Mouse (Mus musculus): Measurements from ENCODE around the gene 4933416C03Rik. TPM values are rescaled to one million over a fixed set of nuclear protein-coding genes. Genes with fewer than 3 reads are reported as not detected.

Gene 4933416C03Rik
- polyA plus RNA-seq, 1 experiment, result not detected

DNA sequence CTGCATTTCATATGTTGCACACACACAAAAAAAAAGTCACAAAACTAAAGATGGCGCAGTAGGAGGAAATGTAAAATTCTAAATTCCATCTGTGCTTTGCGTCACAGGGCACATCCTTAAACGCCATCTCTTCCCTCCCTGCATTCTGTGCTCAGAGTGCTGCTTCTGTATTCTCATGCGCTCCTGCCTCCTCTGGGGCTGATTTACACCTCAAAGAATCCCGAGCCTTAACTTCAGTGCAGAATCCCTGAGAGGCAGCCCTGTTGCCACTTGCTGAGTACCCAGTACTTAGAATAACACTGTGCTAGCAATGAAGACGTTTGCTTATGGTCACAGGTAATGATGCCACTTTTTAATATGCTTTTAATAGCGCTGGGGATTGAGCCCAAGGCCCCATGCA lies 34.3 kb downstream of the 4933416C03Rik start:
- H3K4me3 ChIP-seq, result no peak overlapping the region
- no peak overlapping the region for H3K4me2 ChIP-seq (ENCODE audit: low read depth)
- H3K27me3 ChIP-seq (ENCODE audit: control insufficient read depth, insufficient read depth, insufficient read length), result peaks cover 4% of the 10 kb centered on the region
- H3K36me3 ChIP-seq (ENCODE audit: control insufficient read depth, insufficient read depth), result no peaks in the 10 kb centered on the region
- no peak overlapping the region for H3ac ChIP-seq (ENCODE audit: control insufficient read depth, insufficient read length)
- TF ChIP-seq TCF12 (IDR thresholded peaks at IDR 0.05; ENCODE audit: insufficient read depth, poor library complexity, severe bottlenecking) (no peak), USF1 (IDR thresholded peaks at IDR 0.05; ENCODE audit: low read depth) (no peak), TCF3 (IDR thresholded peaks at IDR 0.05; ENCODE audit: insufficient read length, low read depth) (no peak), E2F4 (IDR thresholded peaks at IDR 0.05; ENCODE audit: insufficient read depth) (no peak), REST (IDR thresholded peaks at IDR 0.05; ENCODE audit: insufficient read depth, insufficient read length) (no peak), MAX (IDR thresholded peaks at IDR 0.05; ENCODE audit: low read depth) (no peak), SRF (IDR thresholded peaks at IDR 0.05; ENCODE audit: control insufficient read depth, insufficient read length, low read depth) (no peak), MYOG (IDR thresholded peaks at IDR 0.05; ENCODE audit: control insufficient read depth in 1 of 3, insufficient read depth in 1 of 3, insufficient read length in 2 of 3, low read depth in 2 of 3) (no peak), CEBPB (IDR thresholded peaks at IDR 0.05; ENCODE audit: insufficient read depth, poor library complexity, severe bottlenecking) (no peak), POLR2AphosphoS2 (IDR thresholded peaks at IDR 0.05; ENCODE audit: insufficient read length, low read depth) (no peak), POLR2A (IDR thresholded peaks at IDR 0.05; ENCODE audit: insufficient read length, low read depth) (no peak), MYOD1 (IDR thresholded peaks at IDR 0.05; ENCODE audit: control insufficient read depth in 1 of 3, insufficient read length in 2 of 3, low read depth in 2 of 3) (no peak)
- no peaks in the 10 kb centered on the region for H3K79me2 ChIP-seq (ENCODE audit: control insufficient read depth, insufficient read depth)

- Histone ChIP-seq H3K4me3 (no peak overlapping the region), H3ac (ENCODE audit: control insufficient read depth, insufficient read length) (no peak overlapping the region), H3K79me2 (ENCODE audit: control insufficient read depth, insufficient read depth) (no peaks in the 10 kb centered on the region), H3K27me3 (ENCODE audit: control insufficient read depth, insufficient read depth, insufficient read length) (peaks cover 4% of the 10 kb centered on the region), H3K4me2 (ENCODE audit: low read depth) (no peak overlapping the region), H3K36me3 (ENCODE audit: control insufficient read depth, insufficient read depth) (no peaks in the 10 kb centered on the region)
- TF ChIP-seq USF1 (IDR thresholded peaks at IDR 0.05; ENCODE audit: low read depth) (no peak), E2F4 (IDR thresholded peaks at IDR 0.05; ENCODE audit: insufficient read depth) (no peak), SRF (IDR thresholded peaks at IDR 0.05; ENCODE audit: control insufficient read depth, insufficient read length, low read depth) (no peak), MYOD1 (IDR thresholded peaks at IDR 0.05; ENCODE audit: control insufficient read depth in 1 of 3, insufficient read length in 2 of 3, low read depth in 2 of 3) (no peak), CEBPB (IDR thresholded peaks at IDR 0.05; ENCODE audit: insufficient read depth, poor library complexity, severe bottlenecking) (no peak), TCF12 (IDR thresholded peaks at IDR 0.05; ENCODE audit: insufficient read depth, poor library complexity, severe bottlenecking) (no peak), REST (IDR thresholded peaks at IDR 0.05; ENCODE audit: insufficient read depth, insufficient read length) (no peak), MAX (IDR thresholded peaks at IDR 0.05; ENCODE audit: low read depth) (no peak), POLR2A (IDR thresholded peaks at IDR 0.05; ENCODE audit: insufficient read length, low read depth) (no peak), TCF3 (IDR thresholded peaks at IDR 0.05; ENCODE audit: insufficient read length, low read depth) (no peak), POLR2AphosphoS2 (IDR thresholded peaks at IDR 0.05; ENCODE audit: insufficient read length, low read depth) (no peak), MYOG (IDR thresholded peaks at IDR 0.05; ENCODE audit: control insufficient read depth in 1 of 3, insufficient read depth in 1 of 3, insufficient read length in 2 of 3, low read depth in 2 of 3) (no peak)
These were observed 35.1 kb downstream of the 4933416C03Rik start for GRCm38 (mm10) chr10:116078636-116079035.

- H3K4me2 ChIP-seq (ENCODE audit: low read depth), result no peak overlapping the region
- no peak overlapping the region for H3ac ChIP-seq (ENCODE audit: control insufficient read depth, insufficient read length)
- TF ChIP-seq USF1 (IDR thresholded peaks at IDR 0.05; ENCODE audit: low read depth) (no peak), REST (IDR thresholded peaks at IDR 0.05; ENCODE audit: insufficient read depth, insufficient read length) (no peak), MYOD1 (IDR thresholded peaks at IDR 0.05; ENCODE audit: control insufficient read depth in 1 of 3, insufficient read length in 2 of 3, low read depth in 2 of 3) (no peak), POLR2AphosphoS2 (IDR thresholded peaks at IDR 0.05; ENCODE audit: insufficient read length, low read depth) (no peak), SRF (IDR thresholded peaks at IDR 0.05; ENCODE audit: control insufficient read depth, insufficient read length, low read depth) (no peak), TCF3 (IDR thresholded peaks at IDR 0.05; ENCODE audit: insufficient read length, low read depth) (no peak), TCF12 (IDR thresholded peaks at IDR 0.05; ENCODE audit: insufficient read depth, poor library complexity, severe bottlenecking) (no peak)
- H3K79me2 ChIP-seq (ENCODE audit: control insufficient read depth, insufficient read depth), result no peaks in the 10 kb centered on the region
- peaks cover 4% of the 10 kb centered on the region for H3K27me3 ChIP-seq (ENCODE audit: control insufficient read depth, insufficient read depth, insufficient read length)
- H3K36me3 ChIP-seq (ENCODE audit: control insufficient read depth, insufficient read depth), result no peaks in the 10 kb centered on the region
- no peak overlapping the region for H3K4me3 ChIP-seq
These were observed 37.8 kb downstream of the 4933416C03Rik start for GRCm38 (mm10) chr10:116075954-116076353.

Other genes with a start within 250 kb of the 4933416C03Rik start
- gene Ptprr, start 95.7 kb downstream of the 4933416C03Rik start, polyA plus RNA-seq (2012; fragmentation: generic; extraction: Trizol), result 0.11 TPM
- gene Ptprb, start 161.6 kb upstream of the 4933416C03Rik start, polyA plus RNA-seq (2012; fragmentation: generic; extraction: Trizol), result 0.01 TPM